Mouse (Mus musculus): Measurements from ENCODE around the gene Hyou1. TPM values are rescaled to one million over a fixed set of nuclear protein-coding genes. Genes with fewer than 3 reads are reported as not detected.

The Hyou1 gene
- total RNA-seq, 1 experiment: 246 TPM

GRCm38 (mm10) chr9:44337436-44338169 is 41.7 kb upstream of the Hyou1 start:
- Histone ChIP-seq H3K9me3 (ENCODE audit: control insufficient read depth, insufficient read depth, low read depth, low read length) (no peaks in the 10 kb centered on the region), H3K9ac (ENCODE audit: insufficient read depth, low read depth, low read length, poor library complexity, severe bottlenecking) (peak overlapping the region; percentile 19; the same call in 1 of the 2 replicates), H3K27ac (ENCODE audit: insufficient read depth, low read depth, low read length, poor library complexity, severe bottlenecking) (no peak overlapping the region), H3K4me1 (ENCODE audit: control insufficient read depth in 2 of 2, insufficient read depth in 2 of 2, low read length in 2 of 2, poor library complexity in 1 of 2) (peaks cover 0 to 9% of the 10 kb centered on the region in 2 experiments; a peak in 1 of 4 replicates), H3K36me3 (ENCODE audit: control insufficient read depth, insufficient read depth, low read length, poor library complexity, severe bottlenecking) (peaks cover 25% of the 10 kb centered on the region), H3K4me3 (ENCODE audit: insufficient read depth in 1 of 2, low read depth in 1 of 2, low read length in 2 of 2, poor library complexity in 1 of 2, severe bottlenecking in 1 of 2) (peak overlapping the region; percentile 1 to 5; a peak in 2 of 4 replicates)
- TF ChIP-seq ZC3H11A (IDR thresholded peaks at IDR 0.05; ENCODE audit: borderline replicate concordance, low read depth, low read length): no peak
- no peak for TF ChIP-seq MAFK (IDR thresholded peaks at IDR 0.05; ENCODE audit: insufficient read depth, low read depth, low read length)
- TF ChIP-seq HCFC1 (IDR thresholded peaks at IDR 0.05; ENCODE audit: borderline replicate concordance, insufficient read depth, low read length): no peak
- TF ChIP-seq ZNF384 (IDR thresholded peaks at IDR 0.05; ENCODE audit: low read depth, low read length): no peak
- TF ChIP-seq CHD2 (IDR thresholded peaks at IDR 0.05; ENCODE audit: low read depth, low read length): no peak
- no peak for DNase-seq (ENCODE audit: low read depth, low spot score)
- in situ Hi-C loops (cut with MboI; ENCODE audit: low sequenced_read_pairs in 2 of 2, unreplicated experiment in 2 of 2): no loop called here

- no peak overlapping the region for H3K4me3 ChIP-seq (ENCODE audit: insufficient read depth in 1 of 2, low read depth in 1 of 2, low read length in 2 of 2, poor library complexity in 1 of 2, severe bottlenecking in 1 of 2)
Measured at GRCm38 (mm10) chr9:44338574-44338973, 40.7 kb upstream of the Hyou1 start.

GRCm38 (mm10) chr9:44341487-44341886 is 37.8 kb upstream of the Hyou1 start:
- TF ChIP-seq CHD2 (IDR thresholded peaks at IDR 0.05; ENCODE audit: low read depth, low read length) (no peak), MAFK (IDR thresholded peaks at IDR 0.05; ENCODE audit: insufficient read depth, low read depth, low read length) (no peak), ZNF384 (IDR thresholded peaks at IDR 0.05; ENCODE audit: low read depth, low read length) (no peak), HCFC1 (IDR thresholded peaks at IDR 0.05; ENCODE audit: borderline replicate concordance, insufficient read depth, low read length) (no peak), ZC3H11A (IDR thresholded peaks at IDR 0.05; ENCODE audit: borderline replicate concordance, low read depth, low read length) (no peak)
- H3K9ac ChIP-seq (ENCODE audit: insufficient read depth, low read depth, low read length, poor library complexity, severe bottlenecking): no peak overlapping the region
- in situ Hi-C loops (cut with MboI; ENCODE audit: low sequenced_read_pairs in 2 of 2, unreplicated experiment in 2 of 2): no loop called here
- H3K27ac ChIP-seq (ENCODE audit: insufficient read depth, low read depth, low read length, poor library complexity, severe bottlenecking): no peak overlapping the region
- H3K4me1 ChIP-seq (ENCODE audit: control insufficient read depth in 2 of 2, insufficient read depth in 2 of 2, low read length in 2 of 2, poor library complexity in 1 of 2): peaks cover 0 to 17% of the 10 kb centered on the region in 2 experiments; a peak in 3 of 4 replicates
- peaks cover 12% of the 10 kb centered on the region for H3K36me3 ChIP-seq (ENCODE audit: control insufficient read depth, insufficient read depth, low read length, poor library complexity, severe bottlenecking)
- H3K9me3 ChIP-seq (ENCODE audit: control insufficient read depth, insufficient read depth, low read depth, low read length): no peaks in the 10 kb centered on the region
- no peak for DNase-seq (ENCODE audit: low read depth, low spot score)
- H3K4me3 ChIP-seq (ENCODE audit: insufficient read depth in 1 of 2, low read depth in 1 of 2, low read length in 2 of 2, poor library complexity in 1 of 2, severe bottlenecking in 1 of 2): no peak overlapping the region

More at GRCm38 (mm10) chr9:44338574-44338973, 40.7 kb upstream of the Hyou1 start:
- Histone ChIP-seq H3K9ac (ENCODE audit: insufficient read depth, low read depth, low read length, poor library complexity, severe bottlenecking) (no peak overlapping the region), H3K36me3 (ENCODE audit: control insufficient read depth, insufficient read depth, low read length, poor library complexity, severe bottlenecking) (peaks cover 22% of the 10 kb centered on the region), H3K9me3 (ENCODE audit: control insufficient read depth, insufficient read depth, low read depth, low read length) (no peaks in the 10 kb centered on the region), H3K27ac (ENCODE audit: insufficient read depth, low read depth, low read length, poor library complexity, severe bottlenecking) (no peak overlapping the region), H3K4me1 (ENCODE audit: control insufficient read depth in 2 of 2, insufficient read depth in 2 of 2, low read length in 2 of 2, poor library complexity in 1 of 2) (peaks cover 0 to 10% of the 10 kb centered on the region in 2 experiments; a peak in 2 of 4 replicates)
- in situ Hi-C loops (cut with MboI; ENCODE audit: low sequenced_read_pairs in 2 of 2, unreplicated experiment in 2 of 2): no loop called here
- no peak for TF ChIP-seq ZC3H11A (IDR thresholded peaks at IDR 0.05; ENCODE audit: borderline replicate concordance, low read depth, low read length)
- no peak for DNase-seq (ENCODE audit: low read depth, low spot score)

GRCm38 (mm10) chr9:44342173-44342572 is 37.1 kb upstream of the Hyou1 start:
- no peak overlapping the region for H3K4me3 ChIP-seq (ENCODE audit: insufficient read depth in 1 of 2, low read depth in 1 of 2, low read length in 2 of 2, poor library complexity in 1 of 2, severe bottlenecking in 1 of 2)

More at GRCm38 (mm10) chr9:44342173-44342572, 37.1 kb upstream of the Hyou1 start:
- no peaks in the 10 kb centered on the region for H3K9me3 ChIP-seq (ENCODE audit: control insufficient read depth, insufficient read depth, low read depth, low read length)
- H3K27ac ChIP-seq (ENCODE audit: insufficient read depth, low read depth, low read length, poor library complexity, severe bottlenecking): no peak overlapping the region
- TF ChIP-seq MAFK (IDR thresholded peaks at IDR 0.05; ENCODE audit: insufficient read depth, low read depth, low read length): no peak
- TF ChIP-seq CHD2 (IDR thresholded peaks at IDR 0.05; ENCODE audit: low read depth, low read length): no peak
- no peak for TF ChIP-seq ZNF384 (IDR thresholded peaks at IDR 0.05; ENCODE audit: low read depth, low read length)
- TF ChIP-seq HCFC1 (IDR thresholded peaks at IDR 0.05; ENCODE audit: borderline replicate concordance, insufficient read depth, low read length): no peak
- no peak for TF ChIP-seq ZC3H11A (IDR thresholded peaks at IDR 0.05; ENCODE audit: borderline replicate concordance, low read depth, low read length)
- DNase-seq (ENCODE audit: low read depth, low spot score): no peak
- H3K9ac ChIP-seq (ENCODE audit: insufficient read depth, low read depth, low read length, poor library complexity, severe bottlenecking): no peak overlapping the region
- peaks cover 7% of the 10 kb centered on the region; the same call in 1 of the 2 replicates for H3K36me3 ChIP-seq (ENCODE audit: control insufficient read depth, insufficient read depth, low read length, poor library complexity, severe bottlenecking)
- in situ Hi-C loops (cut with MboI; ENCODE audit: low sequenced_read_pairs in 2 of 2, unreplicated experiment in 2 of 2): no loop called here
- H3K4me1 ChIP-seq (ENCODE audit: control insufficient read depth in 2 of 2, insufficient read depth in 2 of 2, low read length in 2 of 2, poor library complexity in 1 of 2): peaks cover 2 to 17% of the 10 kb centered on the region in 2 experiments; a peak in 3 of 4 replicates
